Mouse (Mus musculus): ENCODE measurements around the gene Lrrc8b. TPM values are rescaled to one million over a fixed set of nuclear protein-coding genes. Genes with fewer than 3 reads are reported as not detected.
A peak's percentile ranks its signal among the peaks of the same experiment; 100 is the strongest.

Gene Lrrc8b
- polyA plus RNA-seq (2011; ENCODE audit: insufficient read length, low read depth, missing spikeins) = 11.4 and 12.4 TPM in 2 replicates

DNA sequence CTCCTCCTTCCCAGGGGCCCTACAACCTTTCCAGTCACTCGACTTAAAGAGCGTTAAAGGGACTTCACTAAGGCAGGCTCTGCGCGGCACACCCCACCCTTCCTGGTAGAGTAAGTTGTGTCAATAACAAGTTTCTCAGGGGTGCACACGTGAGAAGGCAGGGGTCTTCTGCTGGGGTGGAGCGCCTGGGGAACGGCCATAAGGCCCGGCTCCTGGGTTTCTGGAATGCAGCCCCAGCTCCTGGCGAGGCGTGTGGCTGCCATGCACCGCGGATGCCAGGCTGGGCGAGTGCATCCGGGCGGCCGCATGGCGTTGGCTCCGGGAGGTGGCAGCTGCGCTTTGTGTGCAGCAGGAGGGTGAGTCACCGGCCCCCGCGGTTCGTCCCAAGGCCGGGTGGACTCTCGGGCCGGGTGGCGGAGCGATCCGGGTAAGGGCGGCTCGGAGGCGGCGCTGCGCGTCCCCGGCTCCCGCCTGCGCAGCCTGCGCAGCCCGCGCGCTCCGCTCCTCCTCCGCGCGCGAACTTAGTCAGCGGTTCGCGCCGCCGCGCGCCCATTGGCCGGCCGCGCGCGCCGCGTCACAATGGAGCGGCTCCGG, at the start of gene Lrrc8b:
TSS of gene Lrrc8b (plus strand) at position 578 of the 594 bp plus-strand sequence.
- TF ChIP-seq CTCF (IDR thresholded peaks at IDR 0.05; ENCODE audit: borderline replicate concordance, insufficient read depth, low read length) (no peak), POLR2A (IDR thresholded peaks at IDR 0.05; ENCODE audit: low read depth, low read length) (peak; percentile 55)
- H3K4me1 ChIP-seq (ENCODE audit: control insufficient read depth, insufficient read depth, low read length) = no peaks in the 10 kb centered on the region

DNA sequence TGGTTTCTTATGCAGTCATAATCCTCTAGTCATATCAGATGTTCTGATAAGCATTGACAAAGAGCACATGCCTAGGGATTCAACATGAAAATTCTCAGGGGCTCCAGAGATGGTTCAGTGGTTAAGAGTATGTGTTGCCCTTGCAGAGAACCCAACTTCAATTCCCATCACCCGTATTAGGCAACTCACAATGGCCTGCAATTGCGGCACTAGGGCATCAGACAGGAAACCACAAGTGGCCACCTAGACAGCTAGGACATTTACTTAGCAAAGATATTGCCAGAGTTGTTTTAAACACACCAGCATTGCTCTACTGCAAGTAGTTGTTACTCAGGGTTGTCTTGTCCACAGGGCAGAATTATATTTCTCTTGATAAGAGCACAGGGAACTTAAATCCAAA, 34.1 kb upstream of the Lrrc8b start:
- TF ChIP-seq CTCF (IDR thresholded peaks at IDR 0.05; ENCODE audit: borderline replicate concordance, insufficient read depth, low read length) (no peak), POLR2A (IDR thresholded peaks at IDR 0.05; ENCODE audit: low read depth, low read length) (no peak)
- no peak overlapping the region for H3K4me3 ChIP-seq (ENCODE audit: insufficient read depth, low read length)
- no peak overlapping the region for H3K27ac ChIP-seq (ENCODE audit: insufficient read depth, low read length)
- no peaks in the 10 kb centered on the region for H3K4me1 ChIP-seq (ENCODE audit: control insufficient read depth, insufficient read depth, low read length)

More for the DNA sequence above, at the start of gene Lrrc8b:
- Histone ChIP-seq H3K4me3 (ENCODE audit: insufficient read depth, low read length) (peak within 1 kb of the TSS; percentile 64), H3K27ac (ENCODE audit: insufficient read depth, low read length) (no peak within 1 kb of the TSS)

DNA sequence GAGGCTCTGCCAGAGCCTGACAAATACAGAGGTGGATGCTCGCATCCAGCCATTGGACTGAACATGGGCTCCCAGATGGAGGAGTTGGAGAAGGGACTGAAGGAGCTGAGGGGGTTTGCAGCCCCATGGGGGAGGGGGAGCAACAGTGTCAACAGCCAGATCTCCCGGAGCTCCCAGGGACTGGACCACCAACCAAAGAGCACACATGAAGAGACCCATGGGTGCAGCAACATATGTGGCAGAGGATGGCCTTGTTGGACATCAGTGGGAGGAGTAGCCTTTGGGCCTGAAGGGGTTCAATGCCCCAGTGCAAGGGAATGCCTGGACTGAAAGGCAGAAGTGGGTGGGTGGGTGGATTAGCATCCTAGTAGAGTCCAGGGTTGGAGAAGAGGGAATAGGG, 25.2 kb upstream of the Lrrc8b start:
- no peak overlapping the region for H3K4me3 ChIP-seq (ENCODE audit: insufficient read depth, low read length)
- no peaks in the 10 kb centered on the region for H3K4me1 ChIP-seq (ENCODE audit: control insufficient read depth, insufficient read depth, low read length)
- TF ChIP-seq CTCF (IDR thresholded peaks at IDR 0.05; ENCODE audit: borderline replicate concordance, insufficient read depth, low read length) (no peak), POLR2A (IDR thresholded peaks at IDR 0.05; ENCODE audit: low read depth, low read length) (no peak)
- H3K27ac ChIP-seq (ENCODE audit: insufficient read depth, low read length) = no peak overlapping the region

DNA sequence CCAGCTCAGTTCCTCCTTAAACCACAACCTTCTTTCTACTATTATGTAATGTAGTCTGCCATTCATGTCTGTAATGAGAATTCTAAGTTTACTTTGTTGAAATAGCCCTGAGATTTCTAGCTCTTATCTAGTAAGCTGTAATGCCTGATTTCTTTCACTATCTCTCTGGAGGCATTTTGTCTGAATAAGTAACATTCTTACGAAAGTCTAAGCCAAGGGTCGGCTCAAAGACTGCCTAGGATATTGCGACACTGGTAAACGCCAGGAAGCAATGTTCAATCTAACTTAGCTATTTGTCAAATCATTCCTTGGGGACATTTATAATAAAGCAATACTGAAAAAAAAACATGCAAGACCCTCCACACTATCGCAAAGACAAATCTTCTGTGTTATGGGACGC, 21.8 kb upstream of the Lrrc8b start:
- no peak overlapping the region for H3K27ac ChIP-seq (ENCODE audit: insufficient read depth, low read length)
- H3K4me3 ChIP-seq (ENCODE audit: insufficient read depth, low read length) = no peak overlapping the region
- H3K4me1 ChIP-seq (ENCODE audit: control insufficient read depth, insufficient read depth, low read length) = no peaks in the 10 kb centered on the region
- no peak for TF ChIP-seq CTCF (IDR thresholded peaks at IDR 0.05; ENCODE audit: borderline replicate concordance, insufficient read depth, low read length)
- TF ChIP-seq POLR2A (IDR thresholded peaks at IDR 0.05; ENCODE audit: low read depth, low read length) = no peak

DNA sequence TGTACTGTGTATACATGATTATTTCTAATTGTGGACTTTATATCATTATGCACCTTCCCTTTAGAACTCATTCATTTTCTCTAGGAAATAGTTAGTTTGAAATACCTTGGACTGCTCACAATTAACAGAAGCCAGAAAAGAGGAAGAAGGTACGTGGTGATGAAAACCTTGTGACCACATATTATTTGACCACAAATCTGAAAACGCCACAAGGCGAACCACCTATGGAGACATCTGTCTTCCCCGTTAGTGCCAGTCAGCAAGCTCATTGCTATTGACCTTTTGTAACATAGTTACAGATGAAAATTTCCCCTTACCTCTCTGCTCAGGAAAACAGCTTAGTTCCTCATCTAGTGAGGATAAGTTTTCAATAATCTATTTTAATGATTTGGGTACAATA, 20.4 kb upstream of the Lrrc8b start:
- TF ChIP-seq CTCF (IDR thresholded peaks at IDR 0.05; ENCODE audit: borderline replicate concordance, insufficient read depth, low read length) = no peak
- TF ChIP-seq POLR2A (IDR thresholded peaks at IDR 0.05; ENCODE audit: low read depth, low read length) = no peak
- no peak overlapping the region for H3K27ac ChIP-seq (ENCODE audit: insufficient read depth, low read length)

DNA sequence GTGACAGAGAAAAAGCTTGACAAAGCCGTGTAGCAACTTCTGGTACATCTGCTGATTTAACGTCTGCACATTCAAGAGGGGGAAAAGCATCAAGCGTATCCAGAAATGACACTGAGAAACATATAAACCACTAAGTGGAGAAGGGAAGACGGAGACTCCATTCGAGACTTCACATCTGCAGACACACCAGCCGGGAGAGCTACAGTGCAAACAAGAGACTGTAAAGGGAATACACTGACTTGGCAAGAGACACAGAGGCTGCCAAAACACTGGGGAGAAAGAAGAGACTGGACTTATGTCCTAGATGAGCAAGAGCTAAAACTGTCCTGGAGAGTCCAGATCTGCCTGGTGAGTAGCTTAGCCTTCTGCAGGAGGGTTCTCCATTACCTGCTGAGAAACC, 16.6 kb upstream of the Lrrc8b start:
- H3K27ac ChIP-seq (ENCODE audit: insufficient read depth, low read length) = no peak overlapping the region
- no peak for TF ChIP-seq CTCF (IDR thresholded peaks at IDR 0.05; ENCODE audit: borderline replicate concordance, insufficient read depth, low read length)
- no peak for TF ChIP-seq POLR2A (IDR thresholded peaks at IDR 0.05; ENCODE audit: low read depth, low read length)
- H3K4me3 ChIP-seq (ENCODE audit: insufficient read depth, low read length) = no peak overlapping the region

More for the DNA sequence above, 20.4 kb upstream of the Lrrc8b start:
- no peaks in the 10 kb centered on the region for H3K4me1 ChIP-seq (ENCODE audit: control insufficient read depth, insufficient read depth, low read length)
- no peak overlapping the region for H3K4me3 ChIP-seq (ENCODE audit: insufficient read depth, low read length)

DNA sequence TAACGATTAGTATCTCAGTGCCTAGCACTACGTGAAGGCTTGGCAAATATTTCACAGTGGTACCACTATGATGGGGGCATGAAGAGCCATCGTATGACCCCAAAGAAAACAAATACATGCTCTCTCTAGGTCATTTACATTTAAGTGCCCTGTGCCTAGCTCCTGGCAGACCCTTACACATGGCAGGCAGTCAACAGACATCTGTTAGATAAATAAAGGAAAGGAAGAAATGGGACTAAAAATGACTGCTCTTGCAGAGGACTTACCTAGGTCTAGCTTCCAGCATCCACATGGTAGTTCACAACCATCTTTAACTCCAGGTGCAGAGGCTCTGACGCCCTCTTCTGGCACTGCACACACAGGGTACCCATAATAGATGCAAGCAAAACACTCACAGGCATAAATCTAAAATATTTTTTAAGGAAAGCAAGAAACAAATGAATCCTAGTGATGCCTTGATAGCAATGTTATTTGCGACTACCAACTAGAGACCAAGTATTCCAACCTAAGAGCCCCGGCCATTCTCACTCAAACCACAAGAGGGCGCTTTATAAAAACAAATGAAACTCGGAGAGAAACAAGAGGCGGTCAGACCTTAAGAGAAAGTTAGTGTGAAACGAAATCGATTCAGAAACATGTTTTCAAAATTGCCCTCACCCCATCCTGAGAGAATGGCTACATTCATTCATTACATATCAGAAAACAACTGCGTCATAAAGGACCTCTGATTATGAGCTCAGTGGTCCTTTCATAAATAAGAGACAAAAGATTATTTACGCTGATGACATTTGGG, 15.7 kb upstream of the Lrrc8b start:
- Histone ChIP-seq H3K27ac (ENCODE audit: insufficient read depth, low read length) (no peak overlapping the region), H3K4me3 (ENCODE audit: insufficient read depth, low read length) (peak overlapping the region; percentile 23), H3K4me1 (ENCODE audit: control insufficient read depth, insufficient read depth, low read length) (no peaks in the 10 kb centered on the region)
- no peak for TF ChIP-seq POLR2A (IDR thresholded peaks at IDR 0.05; ENCODE audit: low read depth, low read length)

More for the DNA sequence above, 16.6 kb upstream of the Lrrc8b start:
- H3K4me1 ChIP-seq (ENCODE audit: control insufficient read depth, insufficient read depth, low read length) = no peaks in the 10 kb centered on the region

DNA sequence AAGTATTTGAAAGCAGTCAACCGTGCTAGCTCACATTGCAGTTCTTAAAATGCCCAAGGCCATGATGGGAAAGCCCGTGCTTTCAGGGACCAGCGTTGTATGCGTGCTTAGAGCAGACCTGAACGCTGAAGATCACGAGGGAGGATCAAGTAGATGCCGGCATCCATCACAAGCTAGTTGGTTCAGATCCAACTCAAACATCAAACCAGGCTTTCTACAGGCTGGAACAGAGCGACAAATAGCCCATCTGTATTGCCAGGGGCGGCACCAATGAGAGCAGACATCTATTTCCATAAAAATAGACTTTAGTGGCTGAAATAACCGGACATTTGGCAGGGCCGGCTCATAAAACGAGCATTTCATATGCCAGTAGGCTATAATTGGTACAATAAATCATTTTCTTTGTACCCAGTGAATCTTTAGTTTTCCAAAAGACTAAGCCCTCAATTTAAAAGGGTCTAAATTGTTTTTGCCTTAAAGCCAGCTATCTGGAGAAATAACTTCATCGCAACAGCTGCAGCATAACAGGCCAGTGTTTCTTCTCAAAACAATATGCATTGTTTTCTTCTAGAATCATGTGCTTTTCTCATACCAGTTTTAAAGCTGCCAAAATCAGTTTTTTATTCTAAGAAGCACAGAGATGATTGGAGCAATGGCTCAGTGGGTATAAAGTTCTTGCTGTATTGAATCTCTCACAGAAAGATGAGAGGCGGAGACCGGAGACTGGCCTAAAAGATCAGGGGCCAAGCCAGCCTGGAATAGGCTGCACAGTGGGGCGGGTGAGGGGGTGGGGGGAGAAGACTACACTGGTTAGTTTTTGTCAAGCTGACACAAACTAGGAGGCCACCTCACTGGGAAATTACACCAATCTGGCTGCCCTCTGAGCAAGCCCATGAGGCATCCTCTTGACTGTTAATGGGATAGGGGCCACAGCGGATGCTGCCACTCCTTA, 14.9 kb upstream of the Lrrc8b start:
- no peak for TF ChIP-seq CTCF (IDR thresholded peaks at IDR 0.05; ENCODE audit: borderline replicate concordance, insufficient read depth, low read length)
- no peak for TF ChIP-seq POLR2A (IDR thresholded peaks at IDR 0.05; ENCODE audit: low read depth, low read length)
- Histone ChIP-seq H3K4me3 (ENCODE audit: insufficient read depth, low read length) (peak overlapping the region; percentile 23), H3K4me1 (ENCODE audit: control insufficient read depth, insufficient read depth, low read length) (no peaks in the 10 kb centered on the region), H3K27ac (ENCODE audit: insufficient read depth, low read length) (no peak overlapping the region)

DNA sequence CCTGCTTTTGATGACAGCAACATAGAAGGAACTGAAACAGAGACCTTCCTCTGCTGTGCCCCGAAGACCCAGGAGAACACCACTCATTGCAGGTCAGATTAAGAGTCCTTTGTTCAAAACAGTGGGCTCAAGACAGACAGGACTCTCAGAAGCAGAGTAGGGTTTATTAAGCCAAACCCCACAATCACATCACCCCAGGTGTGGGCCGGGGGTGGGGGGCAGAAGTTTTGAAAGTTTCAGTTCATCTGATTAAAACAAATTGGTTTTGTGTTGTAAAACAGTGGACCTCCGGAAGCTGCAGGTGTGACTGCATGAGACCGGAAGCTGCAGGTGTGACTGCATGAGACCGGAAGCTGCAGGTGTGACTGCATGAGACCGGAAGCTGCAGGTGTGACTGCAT, 14.0 kb upstream of the Lrrc8b start:
- Histone ChIP-seq H3K4me1 (ENCODE audit: control insufficient read depth, insufficient read depth, low read length) (no peaks in the 10 kb centered on the region), H3K27ac (ENCODE audit: insufficient read depth, low read length) (no peak overlapping the region), H3K4me3 (ENCODE audit: insufficient read depth, low read length) (no peak overlapping the region)
- no peak for TF ChIP-seq POLR2A (IDR thresholded peaks at IDR 0.05; ENCODE audit: low read depth, low read length)
- TF ChIP-seq CTCF (IDR thresholded peaks at IDR 0.05; ENCODE audit: borderline replicate concordance, insufficient read depth, low read length) = no peak

Measured in embryonic fibroblast, embryonic 13.5 days (primary cell).